Mouse (Mus musculus): ENCODE results near the gene Cyb5rl.

DNA sequence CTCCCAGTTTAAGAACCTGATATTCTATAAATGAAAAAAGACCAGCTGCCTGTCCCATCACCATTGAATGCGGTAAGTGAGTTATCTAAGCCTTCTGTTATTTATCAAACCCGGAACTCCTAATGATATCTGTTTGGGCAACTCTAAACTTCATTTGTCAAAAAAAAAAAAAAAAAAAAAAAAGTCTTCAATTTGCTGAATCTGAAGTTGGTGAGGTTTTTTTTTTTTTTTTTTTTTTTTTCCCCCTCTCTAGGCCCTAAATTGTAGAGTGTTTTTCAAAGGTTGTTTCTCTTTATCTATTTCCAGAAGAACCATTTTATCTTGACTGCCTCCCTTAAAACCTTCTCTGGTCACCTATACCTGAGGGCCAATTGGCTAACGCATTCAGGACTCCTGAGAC lies 68.1 kb downstream of the Cyb5rl start:
- no peak for TF ChIP-seq CTCF (IDR thresholded peaks at IDR 0.05; ENCODE audit: borderline replicate concordance, extremely low read depth, insufficient read depth, insufficient read length)
- no peak for TF ChIP-seq POLR2A (IDR thresholded peaks at IDR 0.05; ENCODE audit: borderline replicate concordance, extremely low read depth, insufficient read depth, insufficient read length, poor library complexity, severe bottlenecking)
